Mouse (Mus musculus): ENCODE results near the gene Ankrd27. TPM values are rescaled to one million over a fixed set of nuclear protein-coding genes. Genes with fewer than 3 reads are reported as not detected.

Gene Ankrd27
- polyA plus RNA-seq, 1 experiment from 2014 or later: 19.2 TPM

GRCm38 (mm10) chr7:35586906-35587445 is 932 bp downstream of the Ankrd27 start:
- Histone ChIP-seq H3K4me2 (peak overlapping the region; percentile 99), H3K27ac (no peak overlapping the region), H3K9ac (peak overlapping the region; percentile 85), H3K9me3 (no peaks in the 10 kb centered on the region), H3K4me1 (replicated peaks) (peaks cover 32% of the 10 kb centered on the region), H3K27me3 (peaks cover 34% of the 10 kb centered on the region), H3K36me3 (peaks cover 3% of the 10 kb centered on the region), H3K4me3 (peak overlapping the region; percentile 78)
- no peak for ATAC-seq (ENCODE audit: low FRiP score)
- WGBS: 23% methylated on average over 15 of the region's 15 CpGs

- H3K36me3 ChIP-seq: peaks cover 11% of the 10 kb centered on the region
- H3K27ac ChIP-seq: no peak overlapping the region
- H3K4me1 ChIP-seq (replicated peaks): peaks cover 32% of the 10 kb centered on the region
- no peak overlapping the region for H3K4me3 ChIP-seq
- H3K27me3 ChIP-seq: peaks cover 26% of the 10 kb centered on the region
- H3K9me3 ChIP-seq: no peaks in the 10 kb centered on the region
- no peak for ATAC-seq (ENCODE audit: low FRiP score)
- no peak overlapping the region for H3K4me2 ChIP-seq
- WGBS: 82% methylated on average over 5 of the region's 5 CpGs
- H3K9ac ChIP-seq: no peak overlapping the region
Observed at GRCm38 (mm10) chr7:35587728-35588127, 1.7 kb downstream of the Ankrd27 start.

GRCm38 (mm10) chr7:35588680-35589428 is 2.8 kb downstream of the Ankrd27 start:
- Histone ChIP-seq H3K4me2 (no peak overlapping the region), H3K4me3 (no peak overlapping the region), H3K9ac (no peak overlapping the region), H3K9me3 (no peaks in the 10 kb centered on the region), H3K4me1 (replicated peaks) (peaks cover 32% of the 10 kb centered on the region), H3K36me3 (peaks cover 22% of the 10 kb centered on the region), H3K27me3 (peaks cover 15% of the 10 kb centered on the region), H3K27ac (no peak overlapping the region)
- WGBS: 94% methylated on average over 9 of the region's 9 CpGs
- no peak for ATAC-seq (ENCODE audit: low FRiP score)

- Histone ChIP-seq H3K9me3 (no peaks in the 10 kb centered on the region), H3K9ac (no peak overlapping the region), H3K36me3 (peaks cover 25% of the 10 kb centered on the region), H3K27ac (no peak overlapping the region), H3K4me1 (replicated peaks) (peaks cover 27% of the 10 kb centered on the region), H3K4me3 (no peak overlapping the region), H3K27me3 (peaks cover 9% of the 10 kb centered on the region), H3K4me2 (no peak overlapping the region)
- no peak for ATAC-seq (ENCODE audit: low FRiP score)
- 89% methylated on average over 6 of the region's 7 CpGs for WGBS
Observed at GRCm38 (mm10) chr7:35589485-35589884, 3.4 kb downstream of the Ankrd27 start.

- H3K9ac ChIP-seq: no peak overlapping the region
- H3K4me3 ChIP-seq: no peak overlapping the region
- H3K9me3 ChIP-seq: no peaks in the 10 kb centered on the region
- H3K4me1 ChIP-seq (replicated peaks): peaks cover 20% of the 10 kb centered on the region
- no peak overlapping the region for H3K27ac ChIP-seq
- H3K4me2 ChIP-seq: no peak overlapping the region
- H3K36me3 ChIP-seq: peaks cover 37% of the 10 kb centered on the region
- H3K27me3 ChIP-seq: no peaks in the 10 kb centered on the region
- 87% methylated on average over 10 of the region's 10 CpGs for WGBS
- no peak for ATAC-seq (ENCODE audit: low FRiP score)
Observed at GRCm38 (mm10) chr7:35590731-35591191, 4.7 kb downstream of the Ankrd27 start.

GRCm38 (mm10) chr7:35594311-35594710 is 8.3 kb downstream of the Ankrd27 start:
- peaks cover 55% of the 10 kb centered on the region for H3K36me3 ChIP-seq
- whole genome bisulfite sequencing: 92% methylated on average over 5 of the region's 5 CpGs

GRCm38 (mm10) chr7:35599492-35599891 is 13.4 kb downstream of the Ankrd27 start:
- Histone ChIP-seq H3K27me3 (no peaks in the 10 kb centered on the region), H3K4me2 (no peak overlapping the region), H3K27ac (no peak overlapping the region), H3K36me3 (peaks cover 65% of the 10 kb centered on the region), H3K4me1 (replicated peaks) (no peaks in the 10 kb centered on the region), H3K4me3 (no peak overlapping the region), H3K9ac (no peak overlapping the region), H3K9me3 (no peaks in the 10 kb centered on the region)
- ATAC-seq (ENCODE audit: low FRiP score): no peak
- 95% methylated on average over 9 of the region's 9 CpGs for WGBS

More at GRCm38 (mm10) chr7:35594311-35594710, 8.3 kb downstream of the Ankrd27 start:
- peaks cover 3% of the 10 kb centered on the region for H3K4me1 ChIP-seq (replicated peaks)
- no peak overlapping the region for H3K4me3 ChIP-seq
- no peak overlapping the region for H3K27ac ChIP-seq
- no peak overlapping the region for H3K9ac ChIP-seq
- no peak for ATAC-seq (ENCODE audit: low FRiP score)
- no peaks in the 10 kb centered on the region for H3K27me3 ChIP-seq
- no peak overlapping the region for H3K4me2 ChIP-seq
- H3K9me3 ChIP-seq: no peaks in the 10 kb centered on the region

- no peak for ATAC-seq (ENCODE audit: low FRiP score)
Observed at GRCm38 (mm10) chr7:35600031-35600430, 14.0 kb downstream of the Ankrd27 start.

GRCm38 (mm10) chr7:35601106-35601505 is 15.1 kb downstream of the Ankrd27 start:
- WGBS: 94% methylated on average over 6 of the region's 6 CpGs
- H3K4me2 ChIP-seq: no peak overlapping the region
- no peaks in the 10 kb centered on the region for H3K9me3 ChIP-seq
- no peak overlapping the region for H3K9ac ChIP-seq
- H3K4me1 ChIP-seq (replicated peaks): no peaks in the 10 kb centered on the region
- H3K27me3 ChIP-seq: no peaks in the 10 kb centered on the region
- no peak overlapping the region for H3K27ac ChIP-seq
- peaks cover 50% of the 10 kb centered on the region for H3K36me3 ChIP-seq
- no peak overlapping the region for H3K4me3 ChIP-seq
- no peak for ATAC-seq (ENCODE audit: low FRiP score)

More at GRCm38 (mm10) chr7:35600031-35600430, 14.0 kb downstream of the Ankrd27 start:
- H3K27ac ChIP-seq: no peak overlapping the region
- WGBS: 95% methylated on average over 10 of the region's 10 CpGs
- no peak overlapping the region for H3K9ac ChIP-seq
- H3K27me3 ChIP-seq: no peaks in the 10 kb centered on the region
- no peaks in the 10 kb centered on the region for H3K9me3 ChIP-seq
- H3K4me2 ChIP-seq: no peak overlapping the region
- H3K36me3 ChIP-seq: peaks cover 60% of the 10 kb centered on the region
- no peaks in the 10 kb centered on the region for H3K4me1 ChIP-seq (replicated peaks)
- H3K4me3 ChIP-seq: no peak overlapping the region

- no peak for ATAC-seq (ENCODE audit: low FRiP score)
Observed at GRCm38 (mm10) chr7:35602766-35603165, 16.7 kb downstream of the Ankrd27 start.

GRCm38 (mm10) chr7:35606816-35607215 is 20.8 kb downstream of the Ankrd27 start:
- no peaks in the 10 kb centered on the region for H3K4me1 ChIP-seq (replicated peaks)
- H3K27ac ChIP-seq: no peak overlapping the region
- 95% methylated on average over 10 of the region's 10 CpGs for WGBS
- H3K27me3 ChIP-seq: no peaks in the 10 kb centered on the region
- no peak for ATAC-seq (ENCODE audit: low FRiP score)
- H3K4me2 ChIP-seq: no peak overlapping the region
- H3K4me3 ChIP-seq: no peak overlapping the region
- H3K36me3 ChIP-seq: peaks cover 73% of the 10 kb centered on the region
- H3K9me3 ChIP-seq: no peaks in the 10 kb centered on the region
- no peak overlapping the region for H3K9ac ChIP-seq

More at GRCm38 (mm10) chr7:35602766-35603165, 16.7 kb downstream of the Ankrd27 start:
- Histone ChIP-seq H3K4me2 (no peak overlapping the region), H3K36me3 (peaks cover 50% of the 10 kb centered on the region), H3K27ac (no peak overlapping the region), H3K9me3 (no peaks in the 10 kb centered on the region), H3K4me3 (no peak overlapping the region), H3K9ac (no peak overlapping the region), H3K27me3 (no peaks in the 10 kb centered on the region), H3K4me1 (replicated peaks) (no peaks in the 10 kb centered on the region)
- 98% methylated on average over 5 of the region's 5 CpGs for WGBS

- H3K27ac ChIP-seq: no peak overlapping the region
- WGBS: 95% methylated on average over 10 of the region's 10 CpGs
- no peak overlapping the region for H3K9ac ChIP-seq
- no peak overlapping the region for H3K4me3 ChIP-seq
- no peaks in the 10 kb centered on the region for H3K4me1 ChIP-seq (replicated peaks)
- no peak for ATAC-seq (ENCODE audit: low FRiP score)
- no peaks in the 10 kb centered on the region for H3K9me3 ChIP-seq
- no peaks in the 10 kb centered on the region for H3K27me3 ChIP-seq
- H3K4me2 ChIP-seq: no peak overlapping the region
- H3K36me3 ChIP-seq: peaks cover 74% of the 10 kb centered on the region
Observed at GRCm38 (mm10) chr7:35609245-35609644, 23.2 kb downstream of the Ankrd27 start.

- no peak overlapping the region for H3K4me3 ChIP-seq
- H3K4me2 ChIP-seq: no peak overlapping the region
- no peak for ATAC-seq (ENCODE audit: low FRiP score)
- H3K9ac ChIP-seq: no peak overlapping the region
- H3K27me3 ChIP-seq: no peaks in the 10 kb centered on the region
- WGBS: 31% methylated on average over 4 of the region's 4 CpGs
- H3K27ac ChIP-seq: no peak overlapping the region
- H3K4me1 ChIP-seq (replicated peaks): no peaks in the 10 kb centered on the region
- no peaks in the 10 kb centered on the region; the same call in 1 of the 2 replicates for H3K9me3 ChIP-seq
- peaks cover 92% of the 10 kb centered on the region for H3K36me3 ChIP-seq
Observed at GRCm38 (mm10) chr7:35617513-35617912, 31.5 kb downstream of the Ankrd27 start.
